Mouse (Mus musculus): ENCODE measurements around the gene Ncoa3. TPM values are rescaled to one million over a fixed set of nuclear protein-coding genes. Genes with fewer than 3 reads are reported as not detected.

The Ncoa3 gene
- total RNA-seq, 2 experiments from 2014 or later, result 32.5 to 37.9 TPM

GRCm38 (mm10) chr2:166025943-166026342 is 33.5 kb downstream of the Ncoa3 start:
- Histone ChIP-seq H3K4me3 (no peak overlapping the region), H3K27ac (no peak overlapping the region)
- no peak for DNase-seq (ENCODE audit: extremely low spot score in 1 of 2, low spot score in 2 of 2)
- no peak for TF ChIP-seq CTCF (IDR thresholded peaks at IDR 0.05)
- intact Hi-C loops (cut with DNase I), result no loop called here

- H3K27ac ChIP-seq, result no peak overlapping the region
- intact Hi-C loops (cut with DNase I), result no loop called here
- H3K4me3 ChIP-seq, result no peak overlapping the region
- no peak for TF ChIP-seq CTCF (IDR thresholded peaks at IDR 0.05)
- no peak for DNase-seq (ENCODE audit: extremely low spot score in 1 of 2, low spot score in 2 of 2)
Measured at GRCm38 (mm10) chr2:166027834-166028233, 35.4 kb downstream of the Ncoa3 start.

- DNase-seq (ENCODE audit: extremely low spot score in 1 of 2, low spot score in 2 of 2), result no peak
- peak overlapping the region; percentile 1; the same call in 1 of the 2 replicates for H3K27ac ChIP-seq
- no peak overlapping the region for H3K4me3 ChIP-seq
- no peak for TF ChIP-seq CTCF (IDR thresholded peaks at IDR 0.05)
- intact Hi-C loops (cut with DNase I), result no loop called here
Measured at GRCm38 (mm10) chr2:166029232-166029631, 36.8 kb downstream of the Ncoa3 start.

- intact Hi-C loops (cut with DNase I), result loop anchor here (5.0 kb wide), 1 partner anchor 38 kb away; the partner anchor contains the start of gene Ncoa3
- no peak for DNase-seq (ENCODE audit: extremely low spot score in 1 of 2, low spot score in 2 of 2)
- H3K4me3 ChIP-seq, result peak overlapping the region; percentile 31
Measured at GRCm38 (mm10) chr2:166030256-166030995, 38.0 kb downstream of the Ncoa3 start.

GRCm38 (mm10) chr2:166031120-166031929 is 38.9 kb downstream of the Ncoa3 start:
- Histone ChIP-seq H3K27ac (peak overlapping the region; percentile 79), H3K4me3 (peak overlapping the region; percentile 31)
- no peak; the same call in 1 of the 2 replicates for TF ChIP-seq CTCF (IDR thresholded peaks at IDR 0.05)
- DNase-seq (ENCODE audit: extremely low spot score in 1 of 2, low spot score in 2 of 2), result no peak
- intact Hi-C loops (cut with DNase I), result loop anchor here (5.0 kb wide), 1 partner anchor 39 kb away; the partner anchor contains the start of gene Ncoa3

More at GRCm38 (mm10) chr2:166030256-166030995, 38.0 kb downstream of the Ncoa3 start:
- TF ChIP-seq CTCF (IDR thresholded peaks at IDR 0.05), result no peak
- H3K27ac ChIP-seq, result peak overlapping the region; percentile 79

- TF ChIP-seq CTCF (IDR thresholded peaks at IDR 0.05), result no peak
- no peak overlapping the region for H3K4me3 ChIP-seq
- intact Hi-C loops (cut with DNase I), result loop anchor here (5.0 kb wide), 1 partner anchor 40 kb away; the partner anchor contains the start of gene Ncoa3
- DNase-seq (ENCODE audit: extremely low spot score in 1 of 2, low spot score in 2 of 2), result no peak
- no peak overlapping the region for H3K27ac ChIP-seq
Measured at GRCm38 (mm10) chr2:166032628-166033027, 40.2 kb downstream of the Ncoa3 start.

GRCm38 (mm10) chr2:166034967-166035490 is 42.6 kb downstream of the Ncoa3 start:
- no peak for DNase-seq (ENCODE audit: extremely low spot score in 1 of 2, low spot score in 2 of 2)
- intact Hi-C loops (cut with DNase I), result loop anchor here (5.0 kb wide), 1 partner anchor 43 kb away; the partner anchor contains the start of gene Ncoa3
- peak overlapping the region; percentile 16 for H3K27ac ChIP-seq
- TF ChIP-seq CTCF (IDR thresholded peaks at IDR 0.05), result no peak
- H3K4me3 ChIP-seq, result no peak overlapping the region

- TF ChIP-seq CTCF (IDR thresholded peaks at IDR 0.05), result peak; percentile 70
- no peak overlapping the region for H3K4me3 ChIP-seq
- H3K27ac ChIP-seq, result no peak overlapping the region
- intact Hi-C loops (cut with DNase I), result no loop called here
- DNase-seq (ENCODE audit: extremely low spot score in 1 of 2, low spot score in 2 of 2), result peak; percentile 35 to 47
Measured at GRCm38 (mm10) chr2:166035725-166036124, 43.3 kb downstream of the Ncoa3 start.

- Histone ChIP-seq H3K4me3 (no peak overlapping the region), H3K27ac (no peak overlapping the region)
- no peak for DNase-seq (ENCODE audit: extremely low spot score in 1 of 2, low spot score in 2 of 2)
- TF ChIP-seq CTCF (IDR thresholded peaks at IDR 0.05), result no peak
- intact Hi-C loops (cut with DNase I), result no loop called here
Measured at GRCm38 (mm10) chr2:166039681-166040080, 47.2 kb downstream of the Ncoa3 start.

GRCm38 (mm10) chr2:166042542-166042941 is 50.1 kb downstream of the Ncoa3 start:
- H3K4me3 ChIP-seq, result no peak overlapping the region
- TF ChIP-seq CTCF (IDR thresholded peaks at IDR 0.05), result no peak
- intact Hi-C loops (cut with DNase I), result no loop called here
- no peak overlapping the region for H3K27ac ChIP-seq
- no peak for DNase-seq (ENCODE audit: extremely low spot score in 1 of 2, low spot score in 2 of 2)

- DNase-seq (ENCODE audit: extremely low spot score in 1 of 2, low spot score in 2 of 2), result no peak
- no peak for TF ChIP-seq CTCF (IDR thresholded peaks at IDR 0.05)
- no peak overlapping the region for H3K4me3 ChIP-seq
- H3K27ac ChIP-seq, result peak overlapping the region; percentile 24; the same call in 1 of the 2 replicates
- intact Hi-C loops (cut with DNase I), result loop anchor here (5.0 kb wide), 3 partner anchors 228 to 518 kb away; no protein-coding TSS in a partner anchor
Measured at GRCm38 (mm10) chr2:166045006-166045405, 52.6 kb downstream of the Ncoa3 start.
